Mouse (Mus musculus): ENCODE data around the gene Arhgef7. TPM values are rescaled to one million over a fixed set of nuclear protein-coding genes. Genes with fewer than 3 reads are reported as not detected.
"Not testable (repeated sequence)": the region's sequence is repeated elsewhere in the genome, so short reads cannot be mapped to it uniquely, and the experiment has no call there.

Arhgef7 gene
- total RNA-seq, 2 experiments from 2014 or later: 56.0 to 61.4 TPM

- no peak for DNase-seq
Measured at GRCm38 (mm10) chr8:11834691-11835090, 107.2 kb downstream of the Arhgef7 start.

- no peak for DNase-seq
Measured at GRCm38 (mm10) chr8:11840174-11840573, 112.7 kb downstream of the Arhgef7 start, which contains the start of gene Tex29. TSS of gene Tex29 (plus strand) at chr8:11840474.

GRCm38 (mm10) chr8:11841571-11841970 is 114.0 kb downstream of the Arhgef7 start:
- no peak for DNase-seq

- no peak for DNase-seq
Measured at GRCm38 (mm10) chr8:11842757-11843156, 115.2 kb downstream of the Arhgef7 start.

- no peak for DNase-seq
Measured at GRCm38 (mm10) chr8:11843677-11844315, 116.3 kb downstream of the Arhgef7 start.

GRCm38 (mm10) chr8:11844316-11844685 is 116.8 kb downstream of the Arhgef7 start:
- no peak for DNase-seq

- DNase-seq: peak; percentile 28
Measured at GRCm38 (mm10) chr8:11846807-11847206, 119.3 kb downstream of the Arhgef7 start.

- DNase-seq: no peak
Measured at GRCm38 (mm10) chr8:11867832-11868231, 140.3 kb downstream of the Arhgef7 start.

GRCm38 (mm10) chr8:11874227-11874626 is 146.7 kb downstream of the Arhgef7 start:
- not testable (repeated sequence) for DNase-seq

- no peak for DNase-seq
Measured at GRCm38 (mm10) chr8:11884646-11885045, 157.1 kb downstream of the Arhgef7 start.

Other genes starting within 250 kb of the Arhgef7 start
- under 1 TPM; 0.51 to 0.90 TPM for gene Rab20, start 249.0 kb upstream of the Arhgef7 start, total RNA-seq (2021)
- 10 to 100 TPM; 26.3 to 28.9 TPM for gene Naxd, start 230.2 kb upstream of the Arhgef7 start, total RNA-seq (2021)
- 10 to 100 TPM; 14.7 to 15.0 TPM for gene Cars2, start 176.9 kb upstream of the Arhgef7 start, total RNA-seq (2021)
- 10 to 100 TPM; 16.7 to 16.9 TPM for gene Ing1, start 172.2 kb upstream of the Arhgef7 start, total RNA-seq (2021)
- 10 to 100 TPM; 18.0 to 19.9 TPM for gene Ankrd10, start 92.0 kb upstream of the Arhgef7 start, total RNA-seq (2021)
- gene 1700016D06Rik, start 26.7 kb upstream of the Arhgef7 start, total RNA-seq (2021): not detected
- gene Tex29, start 112.8 kb downstream of the Arhgef7 start, total RNA-seq (2021): not detected

Data from gastrocnemius, postnatal 25 days (tissue).